Mouse (Mus musculus) adrenal gland (tissue): Measurements from ENCODE around the gene Flnb.

ENCODE experiments used
- intact Hi-C: fragments of 180-260 bp; cut with DNase I; formaldehyde crosslinking; loops from one replicate; pipeline ENCODE4 v1.15.1; 2025

Flnb gene

GRCm38 (mm10) chr14:7978183-7978582 lies 160.4 kb downstream of the Flnb start:
- intact Hi-C loops = no loop called here

- intact Hi-C loops = no loop called here
Measured at GRCm38 (mm10) chr14:7981226-7981625, 163.5 kb downstream of the Flnb start.

- intact Hi-C loops = no loop called here
Measured at GRCm38 (mm10) chr14:7986913-7987312, 169.2 kb downstream of the Flnb start.

GRCm38 (mm10) chr14:7989371-7989770 lies 171.6 kb downstream of the Flnb start:
- intact Hi-C loops = no loop called here

GRCm38 (mm10) chr14:7989961-7990360 lies 172.2 kb downstream of the Flnb start:
- intact Hi-C loops = no loop called here

GRCm38 (mm10) chr14:7991108-7991776 lies 173.5 kb downstream of the Flnb start:
- intact Hi-C loops = no loop called here

GRCm38 (mm10) chr14:7992158-7992557 lies 174.4 kb downstream of the Flnb start:
- intact Hi-C loops = no loop called here

GRCm38 (mm10) chr14:7994271-7994767 lies 176.6 kb downstream of the Flnb start, which contains the start of gene Dnase1l3:
Gene Dnase1l3 (minus strand): TSS chr14:7994573.
- intact Hi-C loops = loop anchor here (2.0 kb wide), 1 partner anchor 178 kb away; the partner anchor contains the start of gene Flnb

GRCm38 (mm10) chr14:7997255-7997696 lies 179.5 kb downstream of the Flnb start:
- intact Hi-C loops = no loop called here

GRCm38 (mm10) chr14:7999030-7999429 lies 181.3 kb downstream of the Flnb start:
- intact Hi-C loops = loop anchor here (2.0 kb wide), 1 partner anchor 44 kb away; no protein-coding TSS in a partner anchor

GRCm38 (mm10) chr14:7999435-7999834 lies 181.7 kb downstream of the Flnb start:
- intact Hi-C loops = loop anchor here (2.0 kb wide), 1 partner anchor 43 kb away; no protein-coding TSS in a partner anchor

GRCm38 (mm10) chr14:8000247-8000646 lies 182.5 kb downstream of the Flnb start:
- intact Hi-C loops = loop anchor here (2.0 kb wide), 1 partner anchor 181 kb away; no protein-coding TSS in a partner anchor
